Mouse (Mus musculus): ENCODE measurements around the gene Cask. TPM values are rescaled to one million over a fixed set of nuclear protein-coding genes. Genes with fewer than 3 reads are reported as not detected.

Gene Cask
- polyA plus RNA-seq, 1 experiment from 2014 or later: 11.1 TPM

DNA sequence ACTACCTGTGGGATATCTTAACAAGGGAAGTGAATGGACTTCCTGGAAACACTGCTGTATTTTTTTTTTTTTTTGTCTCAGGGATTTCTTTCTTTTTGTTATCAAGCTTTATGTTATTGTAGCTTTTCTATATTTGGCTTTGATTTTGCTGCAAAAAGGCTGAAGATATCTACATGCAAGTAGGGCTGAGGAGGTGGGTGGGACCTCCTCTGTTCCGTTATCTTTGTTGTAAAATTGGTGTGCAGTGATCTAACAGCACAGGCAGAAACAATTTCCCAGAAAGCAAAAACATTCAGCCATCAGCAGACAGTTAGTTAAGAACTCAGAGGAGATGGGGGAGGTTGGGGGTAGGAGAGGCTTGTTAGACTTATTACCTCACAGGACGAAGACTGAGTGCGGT, 296.7 kb downstream of the Cask start:
- no peak overlapping the region for H3K9ac ChIP-seq (ENCODE audit: low read depth, low read length)
- WGBS: 84% methylated on average over 3 of the region's 3 CpGs
- ATAC-seq (replicated peaks; ENCODE audit: low FRiP score, low read depth): no peak

DNA sequence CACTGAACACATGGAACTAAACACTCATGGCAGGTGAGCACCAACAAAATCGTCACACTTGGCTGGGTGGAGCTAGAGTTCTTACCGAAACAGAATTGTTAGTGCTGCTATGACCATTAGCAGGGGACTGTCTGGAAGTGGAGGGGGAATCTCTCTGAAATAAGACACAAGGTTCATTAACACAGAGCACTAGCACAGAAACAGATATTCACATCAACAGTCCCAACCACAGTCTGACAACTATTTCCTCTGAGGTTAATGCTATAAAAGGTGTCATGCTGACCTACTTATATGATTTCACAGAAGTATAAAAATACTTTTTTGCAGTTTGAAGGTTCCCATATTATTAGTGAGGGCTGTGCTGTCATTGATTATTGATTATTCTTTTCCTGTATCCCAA, 298.9 kb downstream of the Cask start:
- H3K36me3 ChIP-seq (ENCODE audit: insufficient read depth, low read length): no peaks in the 10 kb centered on the region
- H3K4me1 ChIP-seq (replicated peaks; ENCODE audit: insufficient read depth, low read length): no peaks in the 10 kb centered on the region
- DNase-seq (ENCODE audit: low spot score): no peak
- H3K27me3 ChIP-seq (ENCODE audit: insufficient read depth, low read length): no peaks in the 10 kb centered on the region
- H3K27ac ChIP-seq: no peak overlapping the region
- TF ChIP-seq CTCF (IDR thresholded peaks at IDR 0.05; ENCODE audit: low read depth): no peak
- no peaks in the 10 kb centered on the region for H3K9me3 ChIP-seq (replicated peaks; ENCODE audit: low read length)
- H3K4me3 ChIP-seq (replicated peaks; ENCODE audit: low read depth, low read length): no peak overlapping the region
- H3K9ac ChIP-seq (ENCODE audit: low read depth, low read length): no peak overlapping the region
- no peak for ATAC-seq (replicated peaks; ENCODE audit: low FRiP score, low read depth)
- no peak overlapping the region for H3K4me2 ChIP-seq (ENCODE audit: low read length)
- 67% methylated on average over 2 of the region's 2 CpGs for WGBS

More for the DNA sequence above, 296.7 kb downstream of the Cask start:
- H3K4me3 ChIP-seq (replicated peaks; ENCODE audit: low read depth, low read length): no peak overlapping the region
- H3K9me3 ChIP-seq (replicated peaks; ENCODE audit: low read length): no peaks in the 10 kb centered on the region
- no peak for DNase-seq (ENCODE audit: low spot score)
- H3K4me1 ChIP-seq (replicated peaks; ENCODE audit: insufficient read depth, low read length): no peaks in the 10 kb centered on the region
- no peaks in the 10 kb centered on the region for H3K36me3 ChIP-seq (ENCODE audit: insufficient read depth, low read length)
- H3K27ac ChIP-seq: no peak overlapping the region
- no peaks in the 10 kb centered on the region for H3K27me3 ChIP-seq (ENCODE audit: insufficient read depth, low read length)
- no peak overlapping the region for H3K4me2 ChIP-seq (ENCODE audit: low read length)
- no peak for TF ChIP-seq CTCF (IDR thresholded peaks at IDR 0.05; ENCODE audit: low read depth)

DNA sequence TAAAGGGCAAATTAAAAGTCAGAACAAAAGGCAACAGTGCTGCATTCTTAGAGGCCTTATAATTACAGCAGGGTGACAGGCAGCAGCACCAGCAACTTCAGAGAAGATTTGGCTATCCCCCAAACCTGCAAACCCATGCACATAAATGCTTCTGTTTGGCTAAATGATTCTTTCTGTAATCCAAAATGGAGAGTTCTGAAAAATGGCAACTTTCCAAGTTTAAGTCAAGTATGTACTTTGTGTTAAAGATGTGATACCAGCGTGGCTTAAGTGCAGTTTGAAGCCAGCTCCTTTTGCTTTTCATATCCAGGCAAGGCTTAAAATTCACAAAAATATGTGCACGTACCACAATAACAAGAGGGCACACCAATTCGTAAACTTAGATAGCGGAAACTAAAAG, 299.6 kb downstream of the Cask start:
- DNase-seq (ENCODE audit: low spot score): no peak
- no peaks in the 10 kb centered on the region for H3K9me3 ChIP-seq (replicated peaks; ENCODE audit: low read length)
- no peak overlapping the region for H3K9ac ChIP-seq (ENCODE audit: low read depth, low read length)
- H3K27ac ChIP-seq: no peak overlapping the region
- no peak overlapping the region for H3K4me2 ChIP-seq (ENCODE audit: low read length)
- H3K4me1 ChIP-seq (replicated peaks; ENCODE audit: insufficient read depth, low read length): no peaks in the 10 kb centered on the region
- TF ChIP-seq CTCF (IDR thresholded peaks at IDR 0.05; ENCODE audit: low read depth): no peak
- 91% methylated on average over 4 of the region's 4 CpGs for WGBS
- H3K36me3 ChIP-seq (ENCODE audit: insufficient read depth, low read length): no peaks in the 10 kb centered on the region
- no peak overlapping the region for H3K4me3 ChIP-seq (replicated peaks; ENCODE audit: low read depth, low read length)
- no peak for ATAC-seq (replicated peaks; ENCODE audit: low FRiP score, low read depth)
- H3K27me3 ChIP-seq (ENCODE audit: insufficient read depth, low read length): no peaks in the 10 kb centered on the region

DNA sequence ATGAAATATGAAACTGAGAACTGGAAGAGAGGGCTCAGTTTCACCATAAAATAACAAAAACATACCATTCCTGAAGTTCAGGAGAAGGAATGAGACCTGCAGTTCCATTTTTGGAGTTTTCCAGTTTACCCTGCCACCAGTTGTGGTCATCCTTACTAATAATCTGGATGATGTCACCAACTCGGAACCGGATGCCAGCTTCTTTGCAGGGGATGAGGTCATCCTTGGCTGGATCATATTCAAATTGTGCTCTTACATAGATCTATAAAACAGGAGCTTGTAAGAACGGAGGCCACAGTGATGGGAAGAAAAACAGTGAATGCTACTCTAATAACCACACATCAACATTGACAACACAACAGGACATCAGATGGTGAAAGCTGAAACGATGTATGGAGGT, 302.1 kb downstream of the Cask start:
- H3K9ac ChIP-seq (ENCODE audit: low read depth, low read length): no peak overlapping the region
- no peaks in the 10 kb centered on the region for H3K9me3 ChIP-seq (replicated peaks; ENCODE audit: low read length)
- H3K4me3 ChIP-seq (replicated peaks; ENCODE audit: low read depth, low read length): no peak overlapping the region
- WGBS: 88% methylated on average over 4 of the region's 4 CpGs
- no peak overlapping the region for H3K4me2 ChIP-seq (ENCODE audit: low read length)
- ATAC-seq (replicated peaks; ENCODE audit: low FRiP score, low read depth) (no peak), DNase-seq (ENCODE audit: low spot score) (no peak)
- H3K36me3 ChIP-seq (ENCODE audit: insufficient read depth, low read length): no peaks in the 10 kb centered on the region
- no peak overlapping the region for H3K27ac ChIP-seq
- no peaks in the 10 kb centered on the region for H3K27me3 ChIP-seq (ENCODE audit: insufficient read depth, low read length)
- no peak for TF ChIP-seq CTCF (IDR thresholded peaks at IDR 0.05; ENCODE audit: low read depth)
- H3K4me1 ChIP-seq (replicated peaks; ENCODE audit: insufficient read depth, low read length): no peaks in the 10 kb centered on the region

DNA sequence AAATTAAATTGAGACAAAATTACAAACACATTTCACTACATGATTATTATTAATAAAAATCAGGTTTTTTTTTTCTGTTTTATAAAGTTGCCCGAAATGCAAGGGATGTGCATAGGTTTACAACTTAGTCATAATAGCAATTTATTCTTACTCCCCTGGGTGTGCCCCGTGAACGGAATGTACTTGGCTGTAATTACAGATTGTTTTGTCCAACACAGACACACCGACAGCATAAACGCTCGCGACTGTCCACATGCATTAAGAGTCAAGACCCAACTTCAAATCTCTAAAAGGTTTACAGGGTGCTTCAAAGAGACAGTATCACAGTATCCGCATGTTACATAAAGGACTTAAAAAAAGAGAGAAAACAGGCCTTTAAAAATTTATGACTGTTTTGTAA, 329.9 kb downstream of the Cask start:
- no peak for ATAC-seq (replicated peaks; ENCODE audit: low FRiP score, low read depth)
- TF ChIP-seq CTCF (IDR thresholded peaks at IDR 0.05; ENCODE audit: low read depth): no peak
- 85% methylated on average over 8 of the region's 8 CpGs for WGBS
- Histone ChIP-seq H3K27ac (no peak overlapping the region), H3K9ac (ENCODE audit: low read depth, low read length) (no peak overlapping the region), H3K4me2 (ENCODE audit: low read length) (no peak overlapping the region), H3K4me1 (replicated peaks; ENCODE audit: insufficient read depth, low read length) (no peaks in the 10 kb centered on the region), H3K9me3 (replicated peaks; ENCODE audit: low read length) (no peaks in the 10 kb centered on the region), H3K4me3 (replicated peaks; ENCODE audit: low read depth, low read length) (no peak overlapping the region), H3K27me3 (ENCODE audit: insufficient read depth, low read length) (no peaks in the 10 kb centered on the region), H3K36me3 (ENCODE audit: insufficient read depth, low read length) (no peaks in the 10 kb centered on the region)
- DNase-seq (ENCODE audit: low spot score): no peak

DNA sequence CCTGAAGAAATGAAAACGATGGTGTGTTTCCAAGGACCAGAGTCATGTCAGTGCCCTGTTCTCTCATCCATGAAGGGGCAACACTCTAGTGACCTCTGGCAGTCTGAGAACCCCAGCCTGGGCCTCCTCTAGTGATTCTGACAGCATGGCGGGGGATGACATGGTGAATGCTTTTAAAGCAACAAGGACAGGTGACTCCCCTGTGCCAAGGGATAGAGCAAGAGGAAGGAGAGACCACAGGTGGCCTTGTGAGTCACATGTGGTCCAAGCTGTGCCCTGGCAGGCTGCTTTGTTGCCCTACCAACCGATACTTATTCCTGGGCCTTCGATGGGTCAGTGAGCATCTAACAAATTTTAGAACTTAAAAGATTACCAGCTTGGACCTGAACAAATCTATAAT, 330.6 kb downstream of the Cask start:
- DNase-seq (ENCODE audit: low spot score) (no peak), ATAC-seq (replicated peaks; ENCODE audit: low FRiP score, low read depth) (no peak)
- H3K4me1 ChIP-seq (replicated peaks; ENCODE audit: insufficient read depth, low read length): no peaks in the 10 kb centered on the region
- WGBS: 72% methylated on average over 4 of the region's 4 CpGs
- H3K27me3 ChIP-seq (ENCODE audit: insufficient read depth, low read length): no peaks in the 10 kb centered on the region
- H3K9ac ChIP-seq (ENCODE audit: low read depth, low read length): no peak overlapping the region
- no peak overlapping the region for H3K4me2 ChIP-seq (ENCODE audit: low read length)
- H3K9me3 ChIP-seq (replicated peaks; ENCODE audit: low read length): no peaks in the 10 kb centered on the region
- no peak overlapping the region for H3K27ac ChIP-seq
- no peak overlapping the region for H3K4me3 ChIP-seq (replicated peaks; ENCODE audit: low read depth, low read length)
- H3K36me3 ChIP-seq (ENCODE audit: insufficient read depth, low read length): no peaks in the 10 kb centered on the region
- TF ChIP-seq CTCF (IDR thresholded peaks at IDR 0.05; ENCODE audit: low read depth): no peak

DNA sequence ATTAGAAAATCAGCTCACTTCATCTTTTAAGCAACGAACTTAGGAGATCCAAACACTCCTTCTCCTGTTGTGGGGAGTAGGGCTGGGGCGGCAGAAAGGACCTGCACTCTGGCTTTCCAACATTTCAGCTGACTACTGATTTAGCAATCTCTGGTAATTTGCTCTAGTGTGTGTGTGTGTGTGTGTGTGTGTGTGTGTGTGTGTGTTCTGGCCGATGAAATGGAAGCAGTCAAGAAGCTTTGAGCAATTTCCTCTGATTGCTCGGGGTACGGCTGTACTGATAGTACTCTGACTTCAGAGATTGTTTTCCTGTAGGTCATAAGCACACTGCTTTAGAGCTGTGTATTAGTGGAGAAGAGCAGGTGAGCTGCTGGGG, 331.8 kb downstream of the Cask start:
- H3K4me3 ChIP-seq (replicated peaks; ENCODE audit: low read depth, low read length): no peak overlapping the region
- no peak for DNase-seq (ENCODE audit: low spot score)
- H3K9ac ChIP-seq (ENCODE audit: low read depth, low read length): no peak overlapping the region
- TF ChIP-seq CTCF (IDR thresholded peaks at IDR 0.05; ENCODE audit: low read depth): no peak
- no peaks in the 10 kb centered on the region for H3K27me3 ChIP-seq (ENCODE audit: insufficient read depth, low read length)
- H3K4me2 ChIP-seq (ENCODE audit: low read length): no peak overlapping the region
- 85% methylated on average over 5 of the region's 5 CpGs for WGBS
- H3K4me1 ChIP-seq (replicated peaks; ENCODE audit: insufficient read depth, low read length): no peaks in the 10 kb centered on the region
- H3K9me3 ChIP-seq (replicated peaks; ENCODE audit: low read length): no peaks in the 10 kb centered on the region
- H3K27ac ChIP-seq: no peak overlapping the region
- H3K36me3 ChIP-seq (ENCODE audit: insufficient read depth, low read length): no peaks in the 10 kb centered on the region
- no peak for ATAC-seq (replicated peaks; ENCODE audit: low FRiP score, low read depth)

Measured in kidney, postnatal 0 days (tissue).